12 mouse cellular contexts compared by ENCODE assay signal in the genomic region with DNA sequence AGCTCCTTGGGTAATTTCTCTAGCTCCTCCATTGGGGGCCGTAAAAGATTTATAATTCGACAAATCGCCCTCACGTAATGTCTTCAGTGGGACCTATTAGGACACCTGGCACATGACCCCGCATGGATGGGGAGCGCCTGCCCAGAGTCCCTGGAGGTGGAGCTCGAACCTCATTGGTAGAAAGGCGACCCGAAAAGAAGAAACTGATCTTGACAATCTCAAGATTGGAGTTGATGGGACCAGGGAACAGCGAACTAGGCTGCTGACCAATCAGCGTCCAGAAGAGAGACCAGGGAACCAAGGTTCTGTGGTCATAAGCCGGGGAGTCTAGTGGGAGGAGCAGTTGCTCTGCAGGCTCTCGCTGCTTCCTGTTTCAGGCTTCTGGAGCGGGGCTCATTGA.
DNase-seq lines count a peak whose midpoint lies in the region; ATAC-seq lines count a peak whose summit lies in the region.
"Had no signal": no experiment of that assay in that cellular context is flagged by ENCODE, and none has a peak within 500 bp of the region (broad histone marks: within the 10 kb centered on the region; RNA-seq: fewer than 3 reads in every experiment).

No protein-coding gene starts in this region.

- no peak overlapping the region for H3K27ac ChIP-seq in intestine, embryonic 16.5 days (ENCODE audit: low read length)
- H3K27ac ChIP-seq: embryonic facial prominence, embryonic 13.5 days; forebrain, embryonic 13.5 days; hindbrain, embryonic 15.5 days had no signal

- H3K9me3 ChIP-seq in intestine, embryonic 16.5 days (ENCODE audit: control insufficient read depth, low read length): no peaks in the 10 kb centered on the region
- H3K9me3 ChIP-seq: embryonic facial prominence, embryonic 13.5 days; forebrain, embryonic 13.5 days; hindbrain, embryonic 15.5 days had no signal

- no peaks in the 10 kb centered on the region for H3K4me1 ChIP-seq in intestine, embryonic 16.5 days (ENCODE audit: control insufficient read depth, insufficient read depth, low read length)
- H3K4me1 ChIP-seq: embryonic facial prominence, embryonic 13.5 days; forebrain, embryonic 13.5 days; hindbrain, embryonic 15.5 days had no signal

- DNase-seq in adrenal gland, postnatal 10 days: peak; percentile 7
- DNase-seq in adrenal gland, adult 8-10 months: no peak
- DNase-seq in heart, postnatal 4 days: peak; percentile 9
- no peak for DNase-seq in heart, postnatal 25 days (ENCODE audit: low spot score)
- DNase-seq in spleen, postnatal 36 days (ENCODE audit: low spot score in 2 of 2): peak; percentile 13 to 15
- no peak for DNase-seq in spleen, adult 12 weeks (ENCODE audit: low spot score)
- DNase-seq: cerebellum, adult 8-10 months had no signal

- no peak overlapping the region for H3K9ac ChIP-seq in intestine, embryonic 16.5 days (ENCODE audit: low read depth, low read length)
- H3K9ac ChIP-seq: embryonic facial prominence, embryonic 13.5 days; forebrain, embryonic 13.5 days; hindbrain, embryonic 15.5 days had no signal

- intact Hi-C loops in heart, postnatal 25 days (cut with DNase I): no loop called here

- no peak overlapping the region for H3K4me2 ChIP-seq in intestine, embryonic 16.5 days (ENCODE audit: low read depth, low read length)
- H3K4me2 ChIP-seq: embryonic facial prominence, embryonic 13.5 days; forebrain, embryonic 13.5 days; hindbrain, embryonic 15.5 days had no signal

- WGBS in intestine, embryonic 16.5 days: 87% methylated on average over 14 of the region's 14 CpGs

- ATAC-seq in megakaryocyte-erythroid progenitor cell, adult 5-6 weeks (replicated peaks; ENCODE audit: low FRiP score, low TSS enrichment, poor library complexity, severe bottlenecking): peak; percentile 74
- ATAC-seq in intestine, embryonic 16.5 days: no peak
- ATAC-seq: forebrain, embryonic 13.5 days had no signal

- H3K36me3 ChIP-seq in intestine, embryonic 16.5 days (ENCODE audit: control insufficient read depth, insufficient read depth, low read length): no peaks in the 10 kb centered on the region
- H3K36me3 ChIP-seq: embryonic facial prominence, embryonic 13.5 days; hindbrain, embryonic 15.5 days had no signal

- H3K27me3 ChIP-seq in intestine, embryonic 16.5 days (replicated peaks; ENCODE audit: control insufficient read depth, insufficient read depth, low read length): no peaks in the 10 kb centered on the region
- H3K27me3 ChIP-seq: embryonic facial prominence, embryonic 13.5 days; forebrain, embryonic 13.5 days; hindbrain, embryonic 15.5 days had no signal

- H3K4me3 ChIP-seq in intestine, embryonic 16.5 days (ENCODE audit: low read length): no peak overlapping the region
- H3K4me3 ChIP-seq: embryonic facial prominence, embryonic 13.5 days; forebrain, embryonic 13.5 days; hindbrain, embryonic 15.5 days had no signal

Comparison
In these comparisons a context has a peak if more than half of its experiments do, and no peak if none do; other contexts are left out.
1. DNase-seq: peak in adrenal gland, postnatal 10 days (single experiment), heart, postnatal 4 days (single experiment) and spleen, postnatal 36 days (2 of 2); none in adrenal gland, adult 8-10 months (single experiment), heart, postnatal 25 days (single experiment) and spleen, adult 12 weeks (single experiment).